Mouse (Mus musculus): ENCODE measurements around the gene Spata18. TPM values are rescaled to one million over a fixed set of nuclear protein-coding genes. Genes with fewer than 3 reads are reported as not detected.

The Spata18 gene
- polyA plus RNA-seq, 1 experiment: not detected

DNA sequence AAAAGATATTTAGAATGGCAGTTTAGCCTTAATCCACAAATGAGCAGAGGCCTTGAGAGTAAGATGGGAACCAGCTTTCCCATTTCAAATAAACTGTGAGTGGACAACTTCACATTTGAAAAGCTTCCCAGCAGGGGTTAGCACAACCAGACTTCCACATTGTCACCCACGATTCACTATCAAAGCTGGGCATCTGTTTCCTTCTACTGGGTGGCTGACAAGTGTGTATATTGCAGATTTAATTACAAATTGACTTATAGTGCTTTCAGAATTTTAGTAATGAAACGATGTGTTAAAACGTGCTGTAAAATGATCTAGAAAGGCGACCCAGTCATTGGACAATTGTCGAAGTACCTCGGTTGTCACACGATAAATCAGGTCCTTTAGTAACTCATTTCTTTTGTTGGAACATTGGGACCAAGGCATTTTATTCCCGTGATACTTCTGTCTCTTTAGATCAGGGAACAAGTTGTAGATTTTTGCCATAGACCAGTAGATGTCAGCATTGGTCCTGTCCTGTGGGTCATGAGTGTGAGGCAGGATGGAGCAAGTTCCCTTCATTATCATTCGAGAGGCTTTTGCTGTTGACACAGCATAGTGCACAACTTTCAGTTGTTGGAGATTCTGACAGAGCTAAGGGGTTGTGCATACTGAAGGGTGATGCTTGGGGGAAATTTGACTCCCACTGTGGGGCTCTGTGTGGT lies 32.7 kb downstream of the Spata18 start:
- Histone ChIP-seq H3K4me2 (ENCODE audit: low read depth) (no peak overlapping the region), H3ac (ENCODE audit: control insufficient read depth, insufficient read length) (no peak overlapping the region), H3K27me3 (ENCODE audit: control insufficient read depth, insufficient read depth, insufficient read length) (peaks cover 3% of the 10 kb centered on the region), H3K4me3 (no peak overlapping the region), H3K36me3 (ENCODE audit: control insufficient read depth, insufficient read depth) (no peaks in the 10 kb centered on the region), H3K79me2 (ENCODE audit: control insufficient read depth, insufficient read depth) (no peaks in the 10 kb centered on the region)
- TF ChIP-seq SRF (IDR thresholded peaks at IDR 0.05; ENCODE audit: control insufficient read depth, insufficient read length, low read depth) (no peak), MYOG (IDR thresholded peaks at IDR 0.05; ENCODE audit: control insufficient read depth in 1 of 3, insufficient read depth in 1 of 3, insufficient read length in 2 of 3, low read depth in 2 of 3) (no peak), USF1 (IDR thresholded peaks at IDR 0.05; ENCODE audit: low read depth) (no peak), MYOD1 (IDR thresholded peaks at IDR 0.05; ENCODE audit: control insufficient read depth in 1 of 3, insufficient read length in 2 of 3, low read depth in 2 of 3) (no peak), MAX (IDR thresholded peaks at IDR 0.05; ENCODE audit: low read depth) (no peak), POLR2AphosphoS2 (IDR thresholded peaks at IDR 0.05; ENCODE audit: insufficient read length, low read depth) (no peak), REST (IDR thresholded peaks at IDR 0.05; ENCODE audit: insufficient read depth, insufficient read length) (no peak), TCF3 (IDR thresholded peaks at IDR 0.05; ENCODE audit: insufficient read length, low read depth) (no peak), CEBPB (IDR thresholded peaks at IDR 0.05; ENCODE audit: insufficient read depth, poor library complexity, severe bottlenecking) (no peak), POLR2A (IDR thresholded peaks at IDR 0.05; ENCODE audit: insufficient read length, low read depth) (no peak), TCF12 (IDR thresholded peaks at IDR 0.05; ENCODE audit: insufficient read depth, poor library complexity, severe bottlenecking) (no peak), E2F4 (IDR thresholded peaks at IDR 0.05; ENCODE audit: insufficient read depth) (no peak)

GRCm38 (mm10) chr5:73686149-73686548 lies 35.0 kb downstream of the Spata18 start:
- no peaks in the 10 kb centered on the region for H3K79me2 ChIP-seq (ENCODE audit: control insufficient read depth, insufficient read depth)
- TF ChIP-seq MYOG (IDR thresholded peaks at IDR 0.05; ENCODE audit: control insufficient read depth in 1 of 3, insufficient read depth in 1 of 3, insufficient read length in 2 of 3, low read depth in 2 of 3): no peak
- TF ChIP-seq MYOD1 (IDR thresholded peaks at IDR 0.05; ENCODE audit: control insufficient read depth in 1 of 3, insufficient read length in 2 of 3, low read depth in 2 of 3): no peak
- no peak for TF ChIP-seq POLR2AphosphoS2 (IDR thresholded peaks at IDR 0.05; ENCODE audit: insufficient read length, low read depth)
- no peak for TF ChIP-seq SRF (IDR thresholded peaks at IDR 0.05; ENCODE audit: control insufficient read depth, insufficient read length, low read depth)
- no peak for TF ChIP-seq MAX (IDR thresholded peaks at IDR 0.05; ENCODE audit: low read depth)
- TF ChIP-seq E2F4 (IDR thresholded peaks at IDR 0.05; ENCODE audit: insufficient read depth): no peak
- TF ChIP-seq POLR2A (IDR thresholded peaks at IDR 0.05; ENCODE audit: insufficient read length, low read depth): no peak
- no peak for TF ChIP-seq TCF3 (IDR thresholded peaks at IDR 0.05; ENCODE audit: insufficient read length, low read depth)
- TF ChIP-seq CEBPB (IDR thresholded peaks at IDR 0.05; ENCODE audit: insufficient read depth, poor library complexity, severe bottlenecking): no peak
- TF ChIP-seq USF1 (IDR thresholded peaks at IDR 0.05; ENCODE audit: low read depth): no peak
- TF ChIP-seq TCF12 (IDR thresholded peaks at IDR 0.05; ENCODE audit: insufficient read depth, poor library complexity, severe bottlenecking): no peak
- no peak for TF ChIP-seq REST (IDR thresholded peaks at IDR 0.05; ENCODE audit: insufficient read depth, insufficient read length)
- no peak overlapping the region for H3K4me3 ChIP-seq

DNA sequence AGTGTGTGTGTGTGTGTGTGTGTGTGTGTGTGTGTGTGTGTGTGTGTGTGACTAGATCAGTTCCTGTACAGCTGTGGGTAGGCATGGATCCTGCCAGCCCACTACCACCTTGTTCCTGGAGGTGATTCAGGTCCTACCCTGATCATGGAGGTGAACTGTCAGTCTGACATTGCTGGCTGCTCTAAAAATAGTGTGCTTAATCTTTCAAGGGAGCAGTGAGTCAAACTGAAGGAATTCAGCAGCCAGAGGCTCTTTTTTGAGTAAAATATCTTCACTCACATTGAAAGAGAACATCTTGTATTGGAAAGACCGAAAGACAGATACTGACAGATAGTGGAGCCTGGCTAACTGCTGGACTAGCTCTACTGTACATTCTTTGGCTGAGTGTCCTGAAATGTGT lies 37.4 kb downstream of the Spata18 start:
- no peaks in the 10 kb centered on the region for H3K27me3 ChIP-seq (ENCODE audit: control insufficient read depth, insufficient read depth, insufficient read length)
- no peaks in the 10 kb centered on the region for H3K36me3 ChIP-seq (ENCODE audit: control insufficient read depth, insufficient read depth)
- H3ac ChIP-seq (ENCODE audit: control insufficient read depth, insufficient read length): no peak overlapping the region
- H3K4me2 ChIP-seq (ENCODE audit: low read depth): no peak overlapping the region
- TF ChIP-seq MYOG (IDR thresholded peaks at IDR 0.05; ENCODE audit: control insufficient read depth in 1 of 3, insufficient read depth in 1 of 3, insufficient read length in 2 of 3, low read depth in 2 of 3) (no peak), REST (IDR thresholded peaks at IDR 0.05; ENCODE audit: insufficient read depth, insufficient read length) (no peak), POLR2A (IDR thresholded peaks at IDR 0.05; ENCODE audit: insufficient read length, low read depth) (no peak), MYOD1 (IDR thresholded peaks at IDR 0.05; ENCODE audit: control insufficient read depth in 1 of 3, insufficient read length in 2 of 3, low read depth in 2 of 3) (no peak)
- H3K4me3 ChIP-seq: no peak overlapping the region
- no peaks in the 10 kb centered on the region for H3K79me2 ChIP-seq (ENCODE audit: control insufficient read depth, insufficient read depth)

More at GRCm38 (mm10) chr5:73686149-73686548, 35.0 kb downstream of the Spata18 start:
- Histone ChIP-seq H3K4me2 (ENCODE audit: low read depth) (no peak overlapping the region), H3K27me3 (ENCODE audit: control insufficient read depth, insufficient read depth, insufficient read length) (no peaks in the 10 kb centered on the region), H3K36me3 (ENCODE audit: control insufficient read depth, insufficient read depth) (no peaks in the 10 kb centered on the region), H3ac (ENCODE audit: control insufficient read depth, insufficient read length) (no peak overlapping the region)

DNA sequence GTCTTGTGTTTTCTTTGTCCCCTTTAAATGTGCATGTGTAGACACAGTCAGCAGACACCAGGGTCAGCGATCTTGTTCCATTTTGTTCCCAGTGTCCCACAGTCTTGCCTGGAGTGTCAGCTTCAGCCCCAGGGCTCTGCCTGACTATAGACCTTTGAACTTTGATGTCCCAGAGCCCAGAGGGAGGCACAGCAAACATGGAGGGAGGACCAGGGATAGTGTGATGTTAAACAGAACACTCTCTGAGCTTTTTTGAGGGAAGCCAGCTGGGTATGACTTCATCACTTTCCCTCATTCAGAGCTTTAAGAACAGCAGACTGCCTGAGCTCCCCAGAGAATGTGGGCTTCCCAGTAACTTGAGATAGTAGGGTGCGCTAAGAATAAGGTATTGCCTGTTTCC lies 39.0 kb downstream of the Spata18 start:
- no peak overlapping the region for H3K4me3 ChIP-seq
- H3ac ChIP-seq (ENCODE audit: control insufficient read depth, insufficient read length): no peak overlapping the region
- TF ChIP-seq USF1 (IDR thresholded peaks at IDR 0.05; ENCODE audit: low read depth) (no peak), CEBPB (IDR thresholded peaks at IDR 0.05; ENCODE audit: insufficient read depth, poor library complexity, severe bottlenecking) (no peak), POLR2AphosphoS2 (IDR thresholded peaks at IDR 0.05; ENCODE audit: insufficient read length, low read depth) (no peak), MYOG (IDR thresholded peaks at IDR 0.05; ENCODE audit: control insufficient read depth in 1 of 3, insufficient read depth in 1 of 3, insufficient read length in 2 of 3, low read depth in 2 of 3) (no peak), E2F4 (IDR thresholded peaks at IDR 0.05; ENCODE audit: insufficient read depth) (no peak), MAX (IDR thresholded peaks at IDR 0.05; ENCODE audit: low read depth) (no peak), TCF12 (IDR thresholded peaks at IDR 0.05; ENCODE audit: insufficient read depth, poor library complexity, severe bottlenecking) (no peak), REST (IDR thresholded peaks at IDR 0.05; ENCODE audit: insufficient read depth, insufficient read length) (no peak), SRF (IDR thresholded peaks at IDR 0.05; ENCODE audit: control insufficient read depth, insufficient read length, low read depth) (no peak), TCF3 (IDR thresholded peaks at IDR 0.05; ENCODE audit: insufficient read length, low read depth) (no peak)
- no peak overlapping the region for H3K4me2 ChIP-seq (ENCODE audit: low read depth)
- no peaks in the 10 kb centered on the region for H3K36me3 ChIP-seq (ENCODE audit: control insufficient read depth, insufficient read depth)
- no peaks in the 10 kb centered on the region for H3K27me3 ChIP-seq (ENCODE audit: control insufficient read depth, insufficient read depth, insufficient read length)
- no peaks in the 10 kb centered on the region for H3K79me2 ChIP-seq (ENCODE audit: control insufficient read depth, insufficient read depth)

All from myocyte (in vitro differentiated cells).